Mouse (Mus musculus): ENCODE measurements around the gene Ranbp17.

GRCm38 (mm10) chr11:33197673-33198072 lies 315.9 kb downstream of the Ranbp17 start:
- TF ChIP-seq CTCF (IDR thresholded peaks at IDR 0.05; ENCODE audit: low read depth) (no peak), EP300 (IDR thresholded peaks at IDR 0.05; ENCODE audit: low read depth) (no peak)

Measured in liver, postnatal 0 days (tissue).